Mouse (Mus musculus): Measurements from ENCODE around the gene Olfr1195. TPM values are rescaled to one million over a fixed set of nuclear protein-coding genes. Genes with fewer than 3 reads are reported as not detected.
"Not testable (repeated sequence)": the region's sequence is repeated elsewhere in the genome, so short reads cannot be mapped to it uniquely, and the experiment has no call there.

Olfr1195 gene
- not detected in 2 replicates for polyA plus RNA-seq (2012; rRNA removed)

- no peak for DNase-seq (ENCODE audit: low read depth)
Measured at GRCm38 (mm10) chr2:88689087-88689486, at the start of gene Olfr1195. Olfr1195 (minus strand) TSS chr2:88689187.

GRCm38 (mm10) chr2:88732266-88732665 is 43.3 kb upstream of the Olfr1195 start, which contains the start of gene Olfr1197:
Olfr1197 (minus strand) TSS chr2:88732366.
- no peak for DNase-seq (ENCODE audit: low read depth)

- no peak for DNase-seq (ENCODE audit: low read depth)
Measured at GRCm38 (mm10) chr2:88704497-88704896, 15.5 kb upstream of the Olfr1195 start, which contains the start of gene Olfr1196. Olfr1196 (minus strand) TSS chr2:88704597.

- DNase-seq (ENCODE audit: low read depth), result not testable (repeated sequence)
Measured at GRCm38 (mm10) chr2:88675328-88675727, 13.7 kb downstream of the Olfr1195 start, which contains the start of gene Olfr1193. Olfr1193 (plus strand) TSS chr2:88675628.

- DNase-seq (ENCODE audit: low read depth), result no peak
Measured at GRCm38 (mm10) chr2:88648209-88648608, 40.8 kb downstream of the Olfr1195 start, which contains the start of gene Olfr1192-ps1. Olfr1192-ps1 (plus strand) TSS chr2:88648509.

GRCm38 (mm10) chr2:88640242-88640641 is 48.7 kb downstream of the Olfr1195 start, which contains the start of gene Olfr1191-ps1:
Olfr1191-ps1 (plus strand) TSS chr2:88640542.
- not testable (repeated sequence) for DNase-seq (ENCODE audit: low read depth)

Other genes starting within 250 kb of the Olfr1195 start
- not detected in 2 replicates for gene Gm13757, start 240.1 kb downstream of the Olfr1195 start, polyA plus RNA-seq (2012; rRNA removed)
- gene Olfr1183, start 234.3 kb downstream of the Olfr1195 start, polyA plus RNA-seq (2012; rRNA removed), result not detected in 2 replicates
- not detected in 2 replicates for gene Olfr1184, start 205.6 kb downstream of the Olfr1195 start, polyA plus RNA-seq (2012; rRNA removed)
- not detected in 2 replicates for gene Olfr1185-ps1, start 195.9 kb downstream of the Olfr1195 start, polyA plus RNA-seq (2012; rRNA removed)
- not detected in 2 replicates for gene Olfr1186, start 170.6 kb downstream of the Olfr1195 start, polyA plus RNA-seq (2012; rRNA removed)
- gene Olfr1188, start 132.3 kb downstream of the Olfr1195 start, polyA plus RNA-seq (2012; rRNA removed), result not detected in 2 replicates
- gene Olfr1189, start 102.7 kb downstream of the Olfr1195 start, polyA plus RNA-seq (2012; rRNA removed), result not detected in 2 replicates
- gene Olfr1191-ps1, start 48.6 kb downstream of the Olfr1195 start, polyA plus RNA-seq (2012; rRNA removed), result not detected in 2 replicates
- gene Olfr1192-ps1, start 40.7 kb downstream of the Olfr1195 start, polyA plus RNA-seq (2012; rRNA removed), result not detected in 2 replicates
- gene Olfr1193, start 13.6 kb downstream of the Olfr1195 start, polyA plus RNA-seq (2012; rRNA removed), result not detected in 2 replicates
- gene Olfr1196, start 15.4 kb upstream of the Olfr1195 start, polyA plus RNA-seq (2012; rRNA removed), result not detected in 2 replicates
- gene Olfr1197, start 43.2 kb upstream of the Olfr1195 start, polyA plus RNA-seq (2012; rRNA removed), result not detected in 2 replicates
- not detected in 2 replicates for gene Olfr1198, start 62.2 kb upstream of the Olfr1195 start, polyA plus RNA-seq (2012; rRNA removed)
- gene Olfr1199, start 71.3 kb upstream of the Olfr1195 start, polyA plus RNA-seq (2012; rRNA removed), result not detected in 2 replicates
- gene Olfr1200, start 81.3 kb upstream of the Olfr1195 start, polyA plus RNA-seq (2012; rRNA removed), result not detected in 2 replicates
- not detected in 2 replicates for gene Olfr1201, start 103.8 kb upstream of the Olfr1195 start, polyA plus RNA-seq (2012; rRNA removed)
- gene Olfr1202, start 125.3 kb upstream of the Olfr1195 start, polyA plus RNA-seq (2012; rRNA removed), result not detected in 2 replicates
- gene Olfr1205, start 140.6 kb upstream of the Olfr1195 start, polyA plus RNA-seq (2012; rRNA removed), result not detected in 2 replicates
- not detected in 2 replicates for gene Olfr1204, start 160.1 kb upstream of the Olfr1195 start, polyA plus RNA-seq (2012; rRNA removed)
- gene Olfr1206, start 174.0 kb upstream of the Olfr1195 start, polyA plus RNA-seq (2012; rRNA removed), result not detected in 2 replicates
- not detected in 2 replicates for gene Olfr1208, start 213.1 kb upstream of the Olfr1195 start, polyA plus RNA-seq (2012; rRNA removed)
- not detected in 2 replicates for gene Olfr1209, start 226.0 kb upstream of the Olfr1195 start, polyA plus RNA-seq (2012; rRNA removed)
- not detected in 2 replicates for gene Olfr1211, start 248.9 kb upstream of the Olfr1195 start, polyA plus RNA-seq (2012; rRNA removed)